In the genomic region with DNA sequence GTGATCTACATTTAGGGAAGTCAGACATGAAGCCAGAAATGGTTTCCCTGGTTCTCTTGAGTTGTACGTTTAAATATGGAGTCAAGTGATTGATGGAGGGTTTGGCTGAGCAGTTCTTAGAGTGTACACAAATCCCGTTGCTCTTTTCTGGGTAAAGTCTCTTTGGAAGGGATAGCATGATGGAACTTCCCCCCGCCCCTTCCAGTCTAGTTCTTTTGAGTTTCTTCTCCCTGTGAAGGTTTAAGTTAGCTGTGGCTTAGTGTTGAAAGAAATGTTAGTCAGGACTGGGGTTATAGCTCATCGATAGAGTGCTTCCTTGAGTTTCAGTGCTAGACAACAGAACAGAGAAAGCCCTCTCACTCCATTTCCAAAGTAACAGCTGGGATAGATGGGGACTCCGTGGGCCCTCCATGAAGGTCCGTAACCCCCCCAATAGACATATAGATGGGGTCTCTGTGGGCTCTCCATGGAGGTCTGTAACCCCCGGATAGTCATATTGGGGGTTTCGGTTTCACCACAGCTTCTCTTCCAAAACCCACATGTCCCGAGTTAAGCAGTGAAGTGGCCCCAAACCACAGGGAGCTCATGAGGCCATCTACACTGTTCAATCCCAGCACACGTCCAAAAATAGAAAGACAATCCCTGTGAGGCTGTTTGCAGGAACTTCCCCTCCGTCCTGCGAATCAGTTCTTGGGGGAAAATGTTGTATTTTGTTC, we compare ENCODE assay signal across 17 mouse cellular contexts. TPM values are rescaled to one million over a fixed set of nuclear protein-coding genes. Genes with fewer than 3 reads are reported as not detected.
DNase-seq lines count a peak whose midpoint lies in the region; ATAC-seq and TF ChIP-seq lines count a peak whose summit lies in the region.
"Had no signal": no experiment of that assay in that cellular context is flagged by ENCODE, and none has a peak within 500 bp of the region (broad histone marks: within the 10 kb centered on the region; RNA-seq: fewer than 3 reads in every experiment).

No protein-coding gene starts in this region.

- no peak overlapping the region for H3K4me2 ChIP-seq in forebrain, embryonic 12.5 days
- H3K4me2 ChIP-seq in heart, embryonic 16.5 days (ENCODE audit: low read depth, low read length): peak overlapping the region; percentile 36
- H3K4me2 ChIP-seq in liver, embryonic 14.5 days (ENCODE audit: low read depth): peak overlapping the region; percentile 57
- H3K4me2 ChIP-seq: embryonic facial prominence, embryonic 12.5 days; limb, embryonic 15.5 days had no signal

- no peaks in the 10 kb centered on the region for H3K79me2 ChIP-seq in MEL (ENCODE audit: control insufficient read depth, insufficient read depth, low read length, poor library complexity)

- no peak for TF ChIP-seq POLR2A in MEL (IDR thresholded peaks at IDR 0.05; ENCODE audit: control insufficient read depth in 1 of 2, insufficient read depth in 1 of 2, low read depth in 1 of 2, low read length in 2 of 2, poor library complexity in 1 of 2)

- peak overlapping the region; percentile 20; the same call in 1 of the 2 replicates for H3K27ac ChIP-seq in forebrain, embryonic 10.5 days
- H3K27ac ChIP-seq in forebrain, embryonic 12.5 days: no peak overlapping the region
- 0 out of 2 replicates have a peak overlapping the region, but pooled peaks have one; percentile 16 for H3K27ac ChIP-seq in heart, embryonic 16.5 days (ENCODE audit: low read length)
- peak overlapping the region; percentile 93 for H3K27ac ChIP-seq in MEL (ENCODE audit: control insufficient read depth, low read depth, low read length)
- H3K27ac ChIP-seq in liver, embryonic 14.5 days: peak overlapping the region; percentile 99
- H3K27ac ChIP-seq: hindbrain, embryonic 10.5 days; limb, embryonic 15.5 days had no signal

- no peak overlapping the region for H3K4me3 ChIP-seq in forebrain, embryonic 10.5 days
- H3K4me3 ChIP-seq in forebrain, embryonic 12.5 days (replicated peaks): no peak overlapping the region
- no peak overlapping the region for H3K4me3 ChIP-seq in heart, embryonic 16.5 days (ENCODE audit: low read length)
- H3K4me3 ChIP-seq in MEL (ENCODE audit: control insufficient read depth in 1 of 2, insufficient read depth in 1 of 2, low read depth in 2 of 2, low read length in 2 of 2): no peak overlapping the region
- H3K4me3 ChIP-seq in liver, embryonic 14.5 days (ENCODE audit: insufficient read depth in 1 of 2, low read depth in 2 of 2, low read length in 2 of 2): peak overlapping the region; percentile 14 to 42; a peak in 3 of 4 replicates
- H3K4me3 ChIP-seq: embryonic facial prominence, embryonic 12.5 days; hindbrain, embryonic 10.5 days; limb, embryonic 15.5 days; midbrain, embryonic 10.5 days had no signal

- H3K36me3 ChIP-seq in forebrain, embryonic 10.5 days (replicated peaks): no peaks in the 10 kb centered on the region; the same call in 1 of the 2 replicates
- H3K36me3 ChIP-seq in forebrain, embryonic 12.5 days (replicated peaks): no peaks in the 10 kb centered on the region
- no peaks in the 10 kb centered on the region for H3K36me3 ChIP-seq in heart, embryonic 16.5 days (ENCODE audit: control insufficient read depth, insufficient read depth)
- H3K36me3 ChIP-seq in MEL (ENCODE audit: control insufficient read depth in 1 of 2, insufficient read depth in 2 of 2, low read length in 2 of 2): peaks cover 9 to 52% of the 10 kb centered on the region in 2 experiments; a peak in 3 of 4 replicates
- H3K36me3 ChIP-seq in liver, embryonic 14.5 days (replicated peaks; ENCODE audit: control insufficient read depth, insufficient read depth, low read depth): peaks cover 85% of the 10 kb centered on the region
- H3K36me3 ChIP-seq: embryonic facial prominence, embryonic 12.5 days; midbrain, embryonic 10.5 days had no signal

- intact Hi-C loops in heart, postnatal 36 days (cut with DNase I): no loop called here
- intact Hi-C loops in left cerebral cortex, postnatal 25 days (cut with DNase I): no loop called here

- TF ChIP-seq RAD21 in MEL (IDR thresholded peaks at IDR 0.05; ENCODE audit: low read depth, low read length): no peak

- TF ChIP-seq EP300 in MEL (IDR thresholded peaks at IDR 0.05; ENCODE audit: low read depth in 1 of 2, low read length in 2 of 2): no peak
- TF ChIP-seq EP300 in liver, embryonic 14.5 days (IDR thresholded peaks at IDR 0.05; ENCODE audit: low read depth): no peak

- H3K27me3 ChIP-seq in forebrain, embryonic 10.5 days (ENCODE audit: poor library complexity, severe bottlenecking): no peaks in the 10 kb centered on the region
- no peaks in the 10 kb centered on the region for H3K27me3 ChIP-seq in forebrain, embryonic 12.5 days
- no peaks in the 10 kb centered on the region for H3K27me3 ChIP-seq in heart, embryonic 16.5 days (ENCODE audit: control insufficient read depth, insufficient read depth, low read length)
- no peaks in the 10 kb centered on the region for H3K27me3 ChIP-seq in MEL (ENCODE audit: control insufficient read depth in 1 of 2, insufficient read depth in 2 of 2, low read length in 2 of 2)
- no peaks in the 10 kb centered on the region for H3K27me3 ChIP-seq in liver, embryonic 14.5 days (ENCODE audit: control insufficient read depth, insufficient read depth, low read length)
- H3K27me3 ChIP-seq: embryonic facial prominence, embryonic 12.5 days; limb, embryonic 15.5 days had no signal

- ATAC-seq in forebrain, embryonic 12.5 days (ENCODE audit: low FRiP score): no peak
- ATAC-seq in heart, embryonic 16.5 days (replicated peaks; ENCODE audit: extremely low read depth, insufficient read depth, low FRiP score): no peak
- ATAC-seq in liver, embryonic 14.5 days (ENCODE audit: insufficient read depth): no peak
- ATAC-seq: forebrain, embryonic 14.5 days; inflammation-experienced regulatory T-cells, adult 6 months had no signal

- no peak overlapping the region for H3K9ac ChIP-seq in forebrain, embryonic 12.5 days
- H3K9ac ChIP-seq in heart, embryonic 16.5 days (ENCODE audit: low read length): no peak overlapping the region
- H3K9ac ChIP-seq in MEL (ENCODE audit: control insufficient read depth, low read depth, low read length, poor library complexity, severe bottlenecking): no peak overlapping the region
- H3K9ac ChIP-seq in liver, embryonic 14.5 days (replicated peaks): peak overlapping the region; percentile 77
- H3K9ac ChIP-seq: embryonic facial prominence, embryonic 12.5 days; limb, embryonic 15.5 days had no signal

- no peak for DNase-seq in forebrain, embryonic 10.5 days (ENCODE audit: extremely low spot score, low spot score)
- no peak for DNase-seq in heart, postnatal 36 days
- DNase-seq in MEL (ENCODE audit: low read depth, low spot score): no peak
- no peak for DNase-seq in liver, embryonic 14.5 days (ENCODE audit: low read depth in 3 of 3, low spot score in 3 of 3)
- no peak for DNase-seq in left cerebral cortex, postnatal 25 days (ENCODE audit: low spot score in 2 of 2)
- no peak for DNase-seq in urinary bladder, adult 18-20 months (ENCODE audit: low spot score in 2 of 2)
- DNase-seq: cerebellum, adult 18-20 months; kidney, postnatal 10 days; layer of hippocampus, adult 9-11 months had no signal

- no peaks in the 10 kb centered on the region for H3K9me3 ChIP-seq in forebrain, embryonic 10.5 days
- H3K9me3 ChIP-seq in forebrain, embryonic 12.5 days: no peaks in the 10 kb centered on the region
- H3K9me3 ChIP-seq in heart, embryonic 16.5 days (replicated peaks; ENCODE audit: control insufficient read depth, low read length): no peaks in the 10 kb centered on the region
- no peaks in the 10 kb centered on the region for H3K9me3 ChIP-seq in MEL (replicated peaks; ENCODE audit: insufficient read depth, low read length)
- H3K9me3 ChIP-seq in liver, embryonic 14.5 days (ENCODE audit: control insufficient read depth, low read length): no peaks in the 10 kb centered on the region
- H3K9me3 ChIP-seq: embryonic facial prominence, embryonic 12.5 days; hindbrain, embryonic 10.5 days; limb, embryonic 15.5 days; midbrain, embryonic 10.5 days had no signal

- TF ChIP-seq CTCF in MEL (IDR thresholded peaks at IDR 0.05 in 2 of 3, conservative IDR thresholded peaks at IDR 0.05 in 1 of 3; ENCODE audit: control insufficient read depth in 1 of 3, insufficient read depth in 1 of 3, low read depth in 2 of 3, low read length in 3 of 3, poor library complexity in 1 of 3, severe bottlenecking in 1 of 3): no peak
- TF ChIP-seq CTCF in liver, embryonic 14.5 days (IDR thresholded peaks at IDR 0.05; ENCODE audit: low read depth): no peak

- no peaks in the 10 kb centered on the region; the same call in 1 of the 2 replicates for H3K4me1 ChIP-seq in forebrain, embryonic 10.5 days
- peaks cover 6% of the 10 kb centered on the region; the same call in 1 of the 2 replicates for H3K4me1 ChIP-seq in forebrain, embryonic 12.5 days
- H3K4me1 ChIP-seq in heart, embryonic 16.5 days (ENCODE audit: control insufficient read depth, insufficient read depth, low read length): peaks cover 22% of the 10 kb centered on the region
- H3K4me1 ChIP-seq in MEL (ENCODE audit: control insufficient read depth in 1 of 2, insufficient read depth in 2 of 2, low read length in 2 of 2): peaks cover 43 to 55% of the 10 kb centered on the region in 2 experiments
- H3K4me1 ChIP-seq in liver, embryonic 14.5 days (replicated peaks; ENCODE audit: control insufficient read depth in 2 of 2, insufficient read depth in 2 of 2, low read length in 1 of 2): peaks cover 47 to 58% of the 10 kb centered on the region in 2 experiments

- 91% methylated on average over 12 of the region's 12 CpGs for WGBS in forebrain, embryonic 10.5 days
- 93% methylated on average over 12 of the region's 12 CpGs for WGBS in forebrain, embryonic 12.5 days
- 68% methylated on average over 12 of the region's 12 CpGs for WGBS in heart, embryonic 16.5 days
- 63% methylated on average over 12 of the region's 12 CpGs for WGBS in liver, embryonic 14.5 days (ENCODE audit: insufficient replicate concordance)

RNA-seq across cellular contexts. Expression of a gene that starts 18.3 kb away (rescaled TPM):
- 7.4 and 7.7 TPM in 2 replicates for polyA plus RNA-seq in forebrain, embryonic 10.5 days (2016; fragmentation: Nextera tagmentation; extraction: Ambion mirVana)
- 6.0 and 7.8 TPM in 2 replicates for polyA plus RNA-seq in forebrain, embryonic 12.5 days (2016; fragmentation: Nextera tagmentation; extraction: Ambion mirVana)
- 5.0 and 6.3 TPM in 2 replicates for polyA plus RNA-seq in heart, embryonic 16.5 days (2015; fragmentation: Nextera tagmentation; extraction: Ambion mirVana)
- 10 to 100 TPM in 1 of 2 experiments, 1 to 10 TPM in 1; 7.0 to 10.3 TPM for total RNA-seq in heart, postnatal 36 days (2021)
- 37.1 and 49.9 TPM in 2 replicates for total RNA-seq in MEL (2012; rRNA removed)
- polyA plus RNA-seq in MEL (2012; ENCODE audit: insufficient read depth in 1 of 2, insufficient read length in 2 of 2, low read depth in 1 of 2, low replicate concordance in 2 of 2, missing spikeins in 1 of 2): 100 to 1,000 TPM in 1 of 2 experiments, not detected in 1; 116 TPM
- 103 and 114 TPM in 2 replicates for polyA plus RNA-seq in liver, embryonic 14.5 days (2012; rRNA removed)
- 71.6 and 80.9 TPM in 2 replicates for polyA plus RNA-seq in liver, embryonic 14.5 days (2014; fragmentation: Nextera tagmentation; extraction: Ambion mirVana)
- 1 to 10 TPM; 2.5 to 3.8 TPM for total RNA-seq in left cerebral cortex, postnatal 25 days (2021)

RNA-seq across cellular contexts. Expression of a gene that starts 29.4 kb away (rescaled TPM):
- 118 and 119 TPM in 2 replicates for polyA plus RNA-seq in forebrain, embryonic 10.5 days (2016; fragmentation: Nextera tagmentation; extraction: Ambion mirVana)
- polyA plus RNA-seq in forebrain, embryonic 12.5 days (2016; fragmentation: Nextera tagmentation; extraction: Ambion mirVana): 126 TPM in 2 replicates
- polyA plus RNA-seq in heart, embryonic 16.5 days (2015; fragmentation: Nextera tagmentation; extraction: Ambion mirVana): 71.2 and 73.0 TPM in 2 replicates
- 10 to 100 TPM; 35.7 to 37.6 TPM for total RNA-seq in heart, postnatal 36 days (2021)
- 51.8 and 59.1 TPM in 2 replicates for total RNA-seq in MEL (2012; rRNA removed)
- 10 to 100 TPM in 1 of 2 experiments, not detected in 1; 82.4 TPM for polyA plus RNA-seq in MEL (2012; ENCODE audit: insufficient read depth in 1 of 2, insufficient read length in 2 of 2, low read depth in 1 of 2, low replicate concordance in 2 of 2, missing spikeins in 1 of 2)
- polyA plus RNA-seq in liver, embryonic 14.5 days (2012; rRNA removed): 24.1 and 24.6 TPM in 2 replicates
- 37.4 and 44.9 TPM in 2 replicates for polyA plus RNA-seq in liver, embryonic 14.5 days (2014; fragmentation: Nextera tagmentation; extraction: Ambion mirVana)
- 10 to 100 TPM; 65.6 to 66.0 TPM for total RNA-seq in left cerebral cortex, postnatal 25 days (2021)

RNA-seq across cellular contexts. Expression of a gene that starts 45.1 kb away (rescaled TPM):
- 93.2 and 93.7 TPM in 2 replicates for polyA plus RNA-seq in forebrain, embryonic 10.5 days (2016; fragmentation: Nextera tagmentation; extraction: Ambion mirVana)
- 83.9 and 92.1 TPM in 2 replicates for polyA plus RNA-seq in forebrain, embryonic 12.5 days (2016; fragmentation: Nextera tagmentation; extraction: Ambion mirVana)
- 49.8 and 51.1 TPM in 2 replicates for polyA plus RNA-seq in heart, embryonic 16.5 days (2015; fragmentation: Nextera tagmentation; extraction: Ambion mirVana)
- 10 to 100 TPM; 27.5 to 32.3 TPM for total RNA-seq in heart, postnatal 36 days (2021)
- total RNA-seq in MEL (2012; rRNA removed): 81.4 and 83.1 TPM in 2 replicates
- 100 to 1,000 TPM in 1 of 2 experiments, 10 to 100 TPM in 1; 95.4 to 100 TPM for polyA plus RNA-seq in MEL (2012; ENCODE audit: insufficient read depth in 1 of 2, insufficient read length in 2 of 2, low read depth in 1 of 2, low replicate concordance in 2 of 2, missing spikeins in 1 of 2)
- polyA plus RNA-seq in liver, embryonic 14.5 days (2012; rRNA removed): 16.3 and 19.4 TPM in 2 replicates
- 23.6 and 26.7 TPM in 2 replicates for polyA plus RNA-seq in liver, embryonic 14.5 days (2014; fragmentation: Nextera tagmentation; extraction: Ambion mirVana)
- total RNA-seq in left cerebral cortex, postnatal 25 days (2021): 10 to 100 TPM; 67.5 to 70.1 TPM

RNA-seq across cellular contexts. Expression of a gene that starts 58.8 kb away (rescaled TPM):
- polyA plus RNA-seq in forebrain, embryonic 10.5 days (2016; fragmentation: Nextera tagmentation; extraction: Ambion mirVana): 142 and 145 TPM in 2 replicates
- 193 and 211 TPM in 2 replicates for polyA plus RNA-seq in forebrain, embryonic 12.5 days (2016; fragmentation: Nextera tagmentation; extraction: Ambion mirVana)
- polyA plus RNA-seq in heart, embryonic 16.5 days (2015; fragmentation: Nextera tagmentation; extraction: Ambion mirVana): 135 and 157 TPM in 2 replicates
- total RNA-seq in heart, postnatal 36 days (2021): 100 to 1,000 TPM; 175 to 193 TPM
- total RNA-seq in MEL (2012; rRNA removed): 41.5 and 45.7 TPM in 2 replicates
- polyA plus RNA-seq in MEL (2012; ENCODE audit: insufficient read depth in 1 of 2, insufficient read length in 2 of 2, low read depth in 1 of 2, low replicate concordance in 2 of 2, missing spikeins in 1 of 2): 10 to 100 TPM in 1 of 2 experiments, not detected in 1; 84.0 TPM
- polyA plus RNA-seq in liver, embryonic 14.5 days (2012; rRNA removed): 18.8 and 22.0 TPM in 2 replicates
- 31.8 and 36.2 TPM in 2 replicates for polyA plus RNA-seq in liver, embryonic 14.5 days (2014; fragmentation: Nextera tagmentation; extraction: Ambion mirVana)
- 100 to 1,000 TPM; 183 to 188 TPM for total RNA-seq in left cerebral cortex, postnatal 25 days (2021)

Comparison
In these comparisons a context has a peak if more than half of its experiments do, and no peak if none do; other contexts are left out.
1. H3K4me3 ChIP-seq: peak in liver, embryonic 14.5 days (2 of 2); none in forebrain, embryonic 10.5 days (single experiment), forebrain, embryonic 12.5 days (single experiment), heart, embryonic 16.5 days (single experiment) and MEL (0 of 2).